Mouse (Mus musculus): ENCODE data around the gene Plcb2.

DNA sequence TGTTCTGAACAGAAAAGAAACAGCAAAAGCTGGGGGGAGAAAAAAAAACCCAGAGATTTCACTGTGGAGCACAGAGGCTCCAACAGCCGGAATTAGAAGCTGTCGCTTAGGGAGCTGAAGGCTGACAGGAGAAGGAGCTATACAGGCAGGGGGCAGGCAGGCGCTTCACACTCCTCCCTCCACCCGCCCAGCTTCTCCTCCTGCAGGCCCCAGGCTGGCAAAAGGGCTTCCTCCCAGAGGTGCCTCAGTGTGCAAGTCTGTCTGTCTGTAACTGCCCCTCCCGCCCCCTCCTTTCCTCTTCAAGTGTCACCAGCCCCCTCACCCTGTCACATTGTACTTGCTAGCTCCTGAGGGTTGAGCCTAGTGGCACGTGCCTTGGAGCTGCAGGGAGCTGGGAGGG is 21.8 kb downstream of the Plcb2 start:
- TF ChIP-seq CTCF (conservative IDR thresholded peaks at IDR 0.05; ENCODE audit: low read length), result no peak
- no peak for TF ChIP-seq POU5F1 (IDR thresholded peaks at IDR 0.05; ENCODE audit: borderline replicate concordance, low read length)
- TF ChIP-seq NANOG (IDR thresholded peaks at IDR 0.05; ENCODE audit: borderline replicate concordance, low read length), result no peak
